Mouse (Mus musculus) left cerebral cortex, postnatal 36 days (tissue): ENCODE data around the gene Ptgdr2. TPM values are rescaled to one million over a fixed set of nuclear protein-coding genes. Genes with fewer than 3 reads are reported as not detected.
A peak's percentile ranks its signal among the peaks of the same experiment; 100 is the strongest.

ENCODE experiments used
- DNase-seq, 2 experiments: peaks; one replicate each; pipeline ENCODE4 v3.0.0; 2021 to 2022; ENCODE audit warnings: low spot score in 2 of 2, mixed read lengths in 1 of 2
- intact Hi-C: fragments of 180-260 bp; cut with DNase I; formaldehyde crosslinking; loops from one replicate; pipeline ENCODE4 v1.15.1; 2025
- total RNA-seq, 2 experiments: library from RNA; stranded (reverse); gene quantifications; 2 replicates each; pipeline ENCODE4 v1.2.3; 2021

The Ptgdr2 gene
- total RNA-seq, 2 experiments from 2014 or later: 0.20 TPM; not detected in 1

DNA sequence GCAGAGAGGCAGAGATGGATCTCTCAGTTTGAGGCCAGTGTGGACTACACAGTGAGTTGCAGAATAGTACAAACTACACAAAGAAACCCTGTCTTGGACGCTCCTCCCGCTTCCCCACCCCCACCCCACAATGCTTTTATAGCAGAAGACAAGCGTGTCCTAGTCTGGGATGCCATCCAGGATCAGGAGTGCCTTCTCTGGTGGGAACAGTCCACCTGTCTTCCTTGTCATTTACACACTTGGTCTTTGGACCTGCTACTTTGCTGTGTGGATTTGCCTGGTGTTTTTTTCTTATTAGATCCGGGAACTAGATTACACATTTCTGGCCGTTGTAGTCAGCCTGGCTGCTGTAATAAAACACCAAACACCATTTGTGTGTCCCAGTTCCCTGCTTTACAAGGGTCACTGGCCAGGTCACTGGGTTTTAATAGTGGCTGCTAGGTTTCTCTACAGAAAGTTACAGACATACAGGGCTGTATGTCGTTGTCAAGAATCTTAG, 10.8 kb upstream of the Ptgdr2 start:
- no peak for DNase-seq
- intact Hi-C loops: no loop called here

DNA sequence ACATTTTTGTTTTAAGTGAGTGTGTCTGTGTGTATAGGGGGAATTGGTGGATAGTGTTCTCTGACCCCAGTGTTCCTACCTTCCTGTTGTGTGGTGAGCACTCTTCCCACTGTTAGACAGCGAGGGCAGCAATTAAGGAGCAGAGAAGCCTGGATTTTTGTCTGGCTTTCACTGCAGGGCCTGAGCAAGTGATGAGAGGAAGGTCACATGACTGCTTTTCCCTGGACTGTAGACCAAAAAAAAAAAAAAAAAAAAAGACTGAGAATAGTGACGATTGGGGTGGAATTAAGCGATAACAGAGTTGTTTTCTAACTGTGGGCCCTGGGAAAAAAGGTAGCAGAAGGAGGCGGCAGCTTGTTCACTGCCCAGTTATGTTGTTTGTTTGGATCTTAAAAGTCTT, 10.3 kb upstream of the Ptgdr2 start:
- DNase-seq: no peak
- intact Hi-C loops: no loop called here

GRCm38 (mm10) chr19:10930641-10931040, 6.3 kb upstream of the Ptgdr2 start:
- intact Hi-C loops: no loop called here
- no peak for DNase-seq

DNA sequence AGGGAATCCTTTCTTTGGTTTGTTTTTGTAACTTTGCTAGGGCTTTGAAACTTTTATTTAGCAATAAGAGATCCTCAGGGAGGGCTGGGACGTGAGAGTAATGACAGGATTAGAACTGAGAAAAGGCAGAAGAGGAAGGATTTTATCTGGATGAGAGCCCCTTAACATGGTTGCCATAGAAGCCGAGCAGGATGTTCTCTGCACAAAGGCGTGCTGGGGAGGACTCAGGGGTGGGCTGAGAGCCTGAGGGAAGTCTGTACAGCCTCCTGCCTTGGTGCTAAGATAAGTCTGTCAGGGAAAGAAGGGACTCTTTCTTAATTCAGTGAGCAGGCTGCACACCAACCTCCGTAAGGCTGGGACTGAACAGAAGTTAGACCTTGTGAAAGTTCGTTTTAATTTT, 1.9 kb upstream of the Ptgdr2 start:
- intact Hi-C loops: no loop called here
- no peak for DNase-seq

DNA sequence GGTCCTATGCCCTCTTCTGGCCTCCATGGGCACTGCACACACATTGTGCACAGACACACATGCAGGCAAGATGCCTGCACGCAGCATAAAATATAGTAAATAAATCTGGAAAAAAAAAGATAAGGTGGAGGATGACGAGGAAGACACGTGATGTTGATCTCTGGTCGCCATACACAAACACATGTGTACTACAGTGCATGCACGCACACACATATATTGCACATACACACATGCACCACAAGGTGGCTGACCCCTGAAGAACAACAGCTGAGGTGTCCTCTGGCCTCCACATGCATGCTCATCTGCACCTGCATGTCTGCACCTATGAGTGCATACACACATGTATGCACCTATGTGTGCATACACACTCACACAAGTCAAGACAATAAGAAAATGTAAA, 883 bp upstream of the Ptgdr2 start:
- intact Hi-C loops: no loop called here
- no peak for DNase-seq

DNA sequence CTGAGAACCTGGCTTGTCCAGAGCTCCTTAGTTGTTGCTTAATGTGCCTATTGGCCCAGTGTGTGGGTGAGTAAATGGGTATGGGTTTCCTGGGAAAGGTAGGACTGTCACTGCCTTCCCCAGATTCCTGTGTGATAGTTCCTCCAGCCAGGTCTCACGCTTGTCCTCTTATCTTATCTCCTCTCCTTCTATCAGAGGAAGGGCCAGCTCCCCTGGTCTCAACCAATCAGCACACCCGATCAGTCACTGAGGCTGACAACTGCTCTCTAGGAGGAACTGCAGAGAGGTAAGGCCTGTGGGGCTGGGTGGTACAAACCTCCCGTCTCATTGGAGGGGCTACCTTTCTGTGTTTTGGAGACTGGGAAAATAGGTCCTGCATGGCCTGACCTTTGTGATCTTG, 1.8 kb downstream of the Ptgdr2 start:
- DNase-seq: no peak
- intact Hi-C loops: no loop called here

- DNase-seq: peak; percentile 65 to 68
- intact Hi-C loops: no loop called here
These were observed 3.3 kb downstream of the Ptgdr2 start for GRCm38 (mm10) chr19:10940097-10940800.

GRCm38 (mm10) chr19:10940801-10941457, 4.0 kb downstream of the Ptgdr2 start:
- intact Hi-C loops: no loop called here
- no peak for DNase-seq

GRCm38 (mm10) chr19:10943955-10944354, 7.0 kb downstream of the Ptgdr2 start:
- intact Hi-C loops: no loop called here
- no peak for DNase-seq

DNA sequence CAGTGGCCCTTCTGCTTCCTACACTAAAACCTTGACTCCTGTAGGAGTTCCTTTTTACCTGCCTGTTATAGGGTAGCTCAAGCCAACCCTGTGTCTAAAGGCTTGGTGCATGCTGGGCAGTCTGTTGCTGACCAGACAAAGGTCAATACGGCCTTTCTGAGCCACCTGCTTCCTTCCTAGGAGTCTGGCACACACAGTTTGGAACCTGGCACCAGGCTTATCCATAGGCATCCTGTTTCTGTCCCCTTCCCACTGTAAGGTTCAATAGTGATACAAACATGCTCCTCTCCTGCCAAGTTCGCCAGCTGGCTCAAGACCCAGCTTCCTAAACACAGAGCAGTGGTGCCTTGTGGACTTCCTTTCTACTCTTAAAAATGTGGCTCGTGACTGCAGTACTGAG, 9.5 kb downstream of the Ptgdr2 start:
- no peak for DNase-seq
- intact Hi-C loops: no loop called here

DNA sequence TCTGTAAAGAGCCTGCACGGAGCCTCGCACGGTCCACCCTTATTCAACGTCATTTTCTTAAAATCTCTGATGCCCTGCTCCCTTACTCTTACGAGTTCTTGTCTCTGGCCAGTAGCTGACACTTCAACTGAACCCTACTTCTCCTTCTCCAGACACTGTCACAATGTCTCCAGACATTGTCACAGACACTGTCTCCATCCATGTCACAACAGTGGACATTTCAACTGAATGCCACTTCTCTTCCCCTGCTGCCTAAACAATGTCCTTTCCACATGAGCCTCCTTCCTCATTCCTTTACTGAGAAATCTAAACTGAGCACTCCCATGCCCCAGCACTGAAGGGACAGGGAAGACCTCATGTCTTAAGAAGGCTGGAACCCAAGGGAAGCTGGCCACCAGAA, 10.3 kb downstream of the Ptgdr2 start:
- DNase-seq: no peak
- intact Hi-C loops: no loop called here

DNA sequence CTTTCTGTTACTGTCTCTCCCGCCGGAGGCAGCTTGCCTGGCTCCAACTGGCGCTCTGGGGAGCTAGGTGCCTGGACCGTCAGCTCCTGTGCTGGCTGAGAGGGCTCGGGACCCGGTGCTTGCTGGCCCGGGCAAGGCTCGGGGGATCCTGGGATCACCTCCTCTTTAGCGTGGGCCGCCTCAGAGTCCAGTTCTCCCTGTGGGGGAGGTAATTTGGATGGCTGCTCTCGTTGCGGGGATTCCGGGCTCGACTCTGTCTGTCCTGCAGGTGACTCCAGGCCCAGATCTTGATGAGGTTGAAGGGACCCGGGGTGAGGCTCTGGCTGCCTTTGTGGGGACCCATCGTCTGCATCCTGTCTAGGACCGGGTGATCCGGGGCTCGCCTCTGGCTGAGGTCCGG, 11.5 kb downstream of the Ptgdr2 start:
- intact Hi-C loops: loop anchor here (2.0 kb wide), 1 partner anchor 54 kb away; the partner anchor contains the start of gene Prpf19
- peak; percentile 11 to 18 for DNase-seq

- peak; percentile 95 to 97 for DNase-seq
- intact Hi-C loops: loop anchor here (2.0 kb wide), 1 partner anchor 54 kb away; the partner anchor contains the start of gene Prpf19
These were observed 12.2 kb downstream of the Ptgdr2 start, which contains the start of gene Ccdc86 for GRCm38 (mm10) chr19:10949112-10949511. TSS of gene Ccdc86 (minus strand) at chr19:10949266.

- no peak for DNase-seq
- intact Hi-C loops: loop anchor here (2.0 kb wide), 1 partner anchor 55 kb away; the partner anchor contains the start of gene Prpf19
These were observed 12.6 kb downstream of the Ptgdr2 start for GRCm38 (mm10) chr19:10949558-10949957.

- intact Hi-C loops: no loop called here
- peak; percentile 19 to 27 for DNase-seq
These were observed 15.3 kb downstream of the Ptgdr2 start for GRCm38 (mm10) chr19:10952021-10952939.

- intact Hi-C loops: loop anchor here (2.0 to 5.0 kb wide), 2 partner anchors 51 to 282 kb away; partner anchors contain the start of gene Pga5
These were observed 22.4 kb downstream of the Ptgdr2 start for GRCm38 (mm10) chr19:10959085-10959977.

DNA sequence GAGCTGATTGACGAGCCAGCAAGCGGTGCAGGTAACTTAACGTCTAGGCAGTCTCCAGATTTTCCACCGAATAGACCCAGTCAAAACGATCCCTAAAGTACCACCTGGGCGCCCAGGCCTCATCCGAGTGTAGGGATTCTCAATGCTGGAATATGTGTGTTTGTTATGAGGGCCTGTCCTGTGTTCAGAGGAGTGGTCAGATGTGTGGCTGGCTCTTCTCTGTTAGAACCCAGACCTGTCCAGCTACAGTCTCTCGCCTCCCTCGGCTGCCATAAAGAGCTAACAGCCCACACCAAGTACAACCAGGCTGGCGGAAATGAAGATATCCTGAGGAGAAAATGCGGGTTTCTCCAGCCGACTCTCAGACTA, 23.0 kb downstream of the Ptgdr2 start:
- intact Hi-C loops: loop anchor here (2.0 to 5.0 kb wide), 2 partner anchors 51 to 283 kb away; partner anchors contain the start of gene Pga5
- DNase-seq: no peak

More at GRCm38 (mm10) chr19:10959085-10959977, 22.4 kb downstream of the Ptgdr2 start:
- no peak for DNase-seq

DNA sequence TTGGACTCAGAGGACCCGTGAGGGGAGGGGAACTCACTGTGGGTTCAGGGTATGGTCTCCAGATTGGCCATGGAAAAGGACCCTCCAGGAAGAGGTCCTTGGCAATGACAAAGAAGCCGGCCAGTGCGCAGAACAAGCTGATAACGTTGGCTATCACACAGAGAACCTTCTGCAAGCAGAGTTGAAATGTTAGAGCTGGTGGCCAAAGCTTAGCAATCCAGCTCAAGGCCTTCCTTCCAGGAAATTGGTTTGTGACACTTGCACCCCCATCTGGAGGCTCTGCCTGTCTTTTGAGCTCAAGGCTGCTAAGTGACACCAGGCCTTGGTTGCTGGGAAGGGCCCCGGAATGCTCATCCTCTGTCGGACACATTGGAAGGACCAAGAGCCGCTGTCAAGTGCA, 28.8 kb downstream of the Ptgdr2 start:
- no peak for DNase-seq
- intact Hi-C loops: no loop called here

DNA sequence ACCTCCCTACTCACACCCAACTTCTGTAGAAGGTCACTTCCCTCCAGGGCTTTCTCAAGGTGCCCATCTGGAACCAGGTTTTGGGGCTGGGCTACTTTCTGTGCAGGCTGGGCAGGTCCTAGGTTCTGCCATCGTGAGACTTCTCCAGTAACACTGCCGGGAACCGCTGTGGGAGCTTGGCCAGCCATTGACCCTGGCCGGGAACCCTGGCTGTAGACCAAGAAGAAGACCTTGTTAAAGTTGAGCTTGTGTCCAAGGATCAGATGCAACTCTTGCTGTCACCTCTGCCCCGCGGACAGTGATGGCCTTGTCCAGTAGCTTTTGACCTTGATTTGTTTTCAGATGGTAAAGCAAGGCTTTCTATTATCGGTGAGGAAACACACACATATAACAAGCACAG, 31.6 kb downstream of the Ptgdr2 start:
- no peak for DNase-seq
- intact Hi-C loops: no loop called here
